Mouse (Mus musculus) MEL (cell line): ENCODE measurements around the gene Trib3.
"Not testable (repeated sequence)": the region's sequence is repeated elsewhere in the genome, so short reads cannot be mapped to it uniquely, and the experiment has no call there.

Source experiments
- CTCF ChIP-seq, 3 experiments: IDR thresholded peaks in 2 of 3; conservative IDR thresholded peaks in 1 of 3; 2 replicates each; pipeline ENCODE4 v1.5.1; 2011 to 2012; ENCODE audit warnings: low read length in 3 of 3, low read depth in 2 of 3, mild to moderate bottlenecking in 2 of 3, improper control_type of control experiment in 1 of 3, inconsistent platforms in 1 of 3, mixed read lengths in 1 of 3, moderate library complexity in 1 of 3; ENCODE audit not compliant: control insufficient read depth in 1 of 3, insufficient read depth in 1 of 3, poor library complexity in 1 of 3, severe bottlenecking in 1 of 3
- EP300 ChIP-seq, 2 experiments: IDR thresholded peaks; 2 replicates each; pipeline ENCODE4 v1.6.1; 2011; ENCODE audit warnings: improper control_type of control experiment in 2 of 2, low read length in 2 of 2, low read depth in 1 of 2, mild to moderate bottlenecking in 1 of 2
- GABPA ChIP-seq: IDR thresholded peaks from 2 replicates; pipeline ENCODE4 v1.6.1; 2012; ENCODE audit warnings: low read depth, mild to moderate bottlenecking, inconsistent platforms, low read length, improper control_type of control experiment, moderate library complexity
- GATA1 ChIP-seq: IDR thresholded peaks from 2 replicates; pipeline ENCODE4 v1.6.1; 2011; ENCODE audit warnings: low read depth, low read length, improper control_type of control experiment
- HCFC1 ChIP-seq: IDR thresholded peaks from 2 replicates; pipeline ENCODE4 v1.6.1; 2012; ENCODE audit warnings: low read depth, mild to moderate bottlenecking, inconsistent platforms, low read length, improper control_type of control experiment, moderate library complexity
- MAZ ChIP-seq: IDR thresholded peaks from 2 replicates; pipeline ENCODE4 v1.6.1; 2012; ENCODE audit warnings: low read depth, mild to moderate bottlenecking, inconsistent platforms, low read length, improper control_type of control experiment
- POLR2A ChIP-seq, 2 experiments: IDR thresholded peaks; 2 replicates each; pipeline ENCODE4 v1.6.1; 2011 to 2012; ENCODE audit warnings: low read length in 2 of 2, mild to moderate bottlenecking in 2 of 2, control low read depth in 1 of 2, improper control_type of control experiment in 1 of 2, low read depth in 1 of 2, moderate library complexity in 1 of 2; ENCODE audit not compliant: control insufficient read depth in 1 of 2, insufficient read depth in 1 of 2, poor library complexity in 1 of 2
- TAL1 ChIP-seq: IDR thresholded peaks from 2 replicates; pipeline ENCODE4 v1.6.1; 2012; ENCODE audit warnings: mild to moderate bottlenecking, inconsistent platforms, low read length, moderate library complexity, mixed read lengths
- USF1 ChIP-seq: IDR thresholded peaks from 2 replicates; pipeline ENCODE4 v1.6.1; 2014; ENCODE audit warnings: low read depth, mild to moderate bottlenecking, inconsistent platforms, low read length, improper control_type of control experiment, moderate library complexity
- ZC3H11A ChIP-seq: IDR thresholded peaks from 2 replicates; pipeline ENCODE4 v1.6.1; 2012; ENCODE audit warnings: low read depth, mild to moderate bottlenecking, inconsistent platforms, low read length, improper control_type of control experiment
- ZKSCAN1 ChIP-seq: IDR thresholded peaks from 2 replicates; pipeline ENCODE4 v1.6.1; 2012; ENCODE audit warnings: low read depth, mild to moderate bottlenecking, inconsistent platforms, low read length, improper control_type of control experiment, moderate library complexity
- ZNF384 ChIP-seq: IDR thresholded peaks from 2 replicates; pipeline ENCODE4 v1.6.1; 2012; ENCODE audit warnings: low read depth, mild to moderate bottlenecking, inconsistent platforms, low read length, improper control_type of control experiment

GRCm38 (mm10) chr2:152289623-152290022 is 54.2 kb downstream of the Trib3 start:
- TF ChIP-seq USF1; HCFC1; ZC3H11A; TAL1; GABPA; POLR2A (IDR thresholded peaks at IDR 0.05; ENCODE audit: control insufficient read depth in 1 of 2, insufficient read depth in 1 of 2, low read depth in 1 of 2, low read length in 2 of 2, poor library complexity in 1 of 2); CTCF (IDR thresholded peaks at IDR 0.05 in 2 of 3, conservative IDR thresholded peaks at IDR 0.05 in 1 of 3; ENCODE audit: control insufficient read depth in 1 of 3, insufficient read depth in 1 of 3, low read depth in 2 of 3, low read length in 3 of 3, poor library complexity in 1 of 3, severe bottlenecking in 1 of 3); ZNF384; MAZ; ZKSCAN1: not testable (repeated sequence)
- TF ChIP-seq EP300 (IDR thresholded peaks at IDR 0.05; ENCODE audit: low read depth in 1 of 2, low read length in 2 of 2), result peak in 1 of 2 experiments; percentile 23; a peak in 1 of 4 replicates
- peak; percentile 33; the same call in 1 of the 2 replicates for TF ChIP-seq GATA1
